Mouse (Mus musculus): ENCODE results near the gene Tspan11.

GRCm38 (mm10) chr6:127956172-127956571, 68.8 kb downstream of the Tspan11 start:
- no peak for TF ChIP-seq POLR2A (IDR thresholded peaks at IDR 0.05; ENCODE audit: borderline replicate concordance, control insufficient read depth, low read depth, low read length)
- TF ChIP-seq CTCF (IDR thresholded peaks at IDR 0.05; ENCODE audit: control insufficient read depth, insufficient read depth, low read length) = no peak

All from bone marrow, adult 2 months (tissue).